Mouse (Mus musculus) T-helper 1 cell (primary cell): ENCODE data around the gene Dock2.

ENCODE experiments used
- in situ Hi-C: fragments of 300-600 bp; cut with MboI, MseI; formaldehyde crosslinking; loops from one replicate; pipeline ENCODE4 v1.15.1; 2025; ENCODE audit warnings: high pct_unique_total_duplicates

The Dock2 gene

GRCm38 (mm10) chr11:34228758-34229364, 554.8 kb downstream of the Dock2 start:
- in situ Hi-C loops = loop anchor here (25.0 kb wide), 1 partner anchor 583 kb away; no protein-coding TSS in a partner anchor

- in situ Hi-C loops = loop anchor here (25.0 kb wide), 1 partner anchor 585 kb away; no protein-coding TSS in a partner anchor
Observed at GRCm38 (mm10) chr11:34227180-34227579, 556.5 kb downstream of the Dock2 start.

GRCm38 (mm10) chr11:34220596-34220995, 563.1 kb downstream of the Dock2 start:
- in situ Hi-C loops = loop anchor here (5.0 to 25.0 kb wide), 2 partner anchors 108 to 488 kb away; no protein-coding TSS in a partner anchor

- in situ Hi-C loops = loop anchor here (5.0 to 25.0 kb wide), 3 partner anchors 61 to 266 kb away; no protein-coding TSS in a partner anchor
Observed at GRCm38 (mm10) chr11:34212853-34213252, 570.8 kb downstream of the Dock2 start.

GRCm38 (mm10) chr11:34207989-34208388, 575.7 kb downstream of the Dock2 start, which contains the start of gene Foxi1:
Foxi1 (minus strand) TSS chr11:34208089.
- in situ Hi-C loops = loop anchor here (25.0 kb wide), 1 partner anchor 96 kb away; no protein-coding TSS in a partner anchor

GRCm38 (mm10) chr11:34202769-34203168, 580.9 kb downstream of the Dock2 start:
- in situ Hi-C loops = loop anchor here (25.0 kb wide), 1 partner anchor 90 kb away; no protein-coding TSS in a partner anchor

- in situ Hi-C loops = no loop called here
Observed at GRCm38 (mm10) chr11:34195142-34195541, 588.5 kb downstream of the Dock2 start.

- in situ Hi-C loops = no loop called here
Observed at GRCm38 (mm10) chr11:34194158-34194941, 589.3 kb downstream of the Dock2 start.

- in situ Hi-C loops = no loop called here
Observed at GRCm38 (mm10) chr11:34193658-34194057, 590.0 kb downstream of the Dock2 start.

- in situ Hi-C loops = no loop called here
Observed at GRCm38 (mm10) chr11:34184266-34184665, 599.4 kb downstream of the Dock2 start.

- in situ Hi-C loops = no loop called here
Observed at GRCm38 (mm10) chr11:34181214-34182117, 602.2 kb downstream of the Dock2 start.

- in situ Hi-C loops = no loop called here
Observed at GRCm38 (mm10) chr11:34178752-34179151, 604.9 kb downstream of the Dock2 start.
